Mouse (Mus musculus) bone marrow macrophage, adult 2 months (primary cell): ENCODE measurements around the gene Bcas2.

ENCODE experiments used
- CTCF ChIP-seq: IDR thresholded peaks from 2 replicates; pipeline ENCODE4 v1.5.1; 2012; ENCODE audit warnings: low read depth, mild to moderate bottlenecking, low read length, moderate library complexity
- POLR2A ChIP-seq: IDR thresholded peaks from 2 replicates; pipeline ENCODE4 v1.6.1; 2012; ENCODE audit warnings: mild to moderate bottlenecking, low read depth, low read length, borderline replicate concordance

DNA sequence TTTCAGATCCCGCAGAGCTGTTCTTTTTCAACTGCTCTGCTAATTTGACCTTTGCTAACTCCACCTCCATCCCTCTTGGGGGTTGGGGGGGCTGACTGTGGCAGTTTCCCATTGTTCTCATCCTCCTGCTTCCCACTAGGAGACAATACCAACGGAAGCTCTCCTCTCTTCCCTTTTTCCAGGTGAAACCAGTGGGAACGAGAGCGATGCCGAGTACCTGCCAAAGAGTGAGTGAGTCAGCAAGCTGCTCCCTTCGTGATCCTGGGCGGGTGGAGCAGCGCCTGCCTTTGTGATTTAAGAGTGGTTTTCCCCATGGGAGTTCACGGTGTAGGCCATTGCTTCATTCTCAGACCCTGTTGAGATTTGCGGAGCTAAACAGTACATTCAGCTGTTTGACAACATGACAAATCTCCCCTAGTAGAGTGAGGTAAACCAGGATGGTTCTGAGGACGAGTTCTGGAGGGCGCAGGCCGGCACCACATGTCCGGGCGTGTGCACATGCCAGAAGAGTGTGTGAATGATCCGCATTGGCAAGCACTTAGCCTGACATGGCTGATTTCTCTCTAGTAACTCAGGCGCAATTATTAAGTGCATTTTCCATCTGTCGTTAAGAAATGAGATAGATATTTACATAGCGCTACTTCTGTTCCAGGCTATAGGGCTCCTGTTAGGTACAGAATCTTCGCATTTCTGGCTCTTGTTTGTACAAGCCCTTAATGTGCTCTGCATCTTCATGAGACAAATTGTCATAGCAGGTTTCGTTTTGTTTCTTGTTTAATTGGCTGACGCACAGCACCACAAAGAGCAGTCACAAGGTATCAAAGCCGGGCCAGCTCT lies 24.9 kb upstream of the Bcas2 start:
- TF ChIP-seq CTCF (no peak), POLR2A (no peak)
